Mouse (Mus musculus): ENCODE results near the gene Slc4a10. TPM values are rescaled to one million over a fixed set of nuclear protein-coding genes. Genes with fewer than 3 reads are reported as not detected.

The Slc4a10 gene
- total RNA-seq, 2 experiments from 2014 or later, result not detected

DNA sequence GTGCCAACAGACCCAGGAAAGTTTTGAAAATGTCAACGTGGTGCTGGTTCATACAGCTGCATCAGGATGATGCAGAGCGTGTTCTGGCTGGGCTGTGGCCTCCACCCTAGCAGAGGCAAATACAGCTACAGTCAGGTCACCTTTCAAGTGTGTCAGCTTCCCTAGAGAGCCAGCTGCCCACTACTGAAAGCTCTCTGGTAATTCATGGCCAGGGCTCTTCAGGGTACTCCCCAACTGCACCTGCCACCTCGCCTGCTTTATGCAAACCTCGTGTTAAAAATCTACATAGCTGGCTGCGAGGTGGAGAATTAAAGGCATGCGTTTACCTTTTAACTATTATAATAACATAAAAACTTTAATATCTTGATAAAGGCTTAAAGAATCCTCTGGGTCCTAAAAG is 298.1 kb downstream of the Slc4a10 start:
- no peak for DNase-seq
- intact Hi-C loops (cut with DNase I), result no loop called here

DNA sequence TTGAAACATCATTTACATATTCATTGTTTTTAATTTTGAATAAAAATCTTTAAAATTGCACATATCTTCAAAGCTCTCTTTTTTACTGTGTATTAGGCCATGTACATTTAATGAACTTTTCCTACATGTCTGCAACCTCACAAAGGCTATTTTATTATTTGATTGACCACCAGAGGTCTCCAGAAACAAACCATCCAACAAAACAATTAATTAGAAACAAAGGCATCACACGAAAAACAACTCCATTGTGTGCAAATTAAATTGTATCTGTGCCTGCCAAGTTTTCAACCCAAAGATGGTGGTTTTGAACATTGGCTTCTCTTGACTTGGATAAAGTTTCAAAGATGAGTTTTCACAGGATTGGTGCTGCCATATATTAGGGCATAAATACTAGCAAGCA is 300.5 kb downstream of the Slc4a10 start:
- no peak for DNase-seq
- intact Hi-C loops (cut with DNase I), result loop anchor here (5.0 kb wide), 1 partner anchor 281 kb away; no protein-coding TSS in a partner anchor

DNA sequence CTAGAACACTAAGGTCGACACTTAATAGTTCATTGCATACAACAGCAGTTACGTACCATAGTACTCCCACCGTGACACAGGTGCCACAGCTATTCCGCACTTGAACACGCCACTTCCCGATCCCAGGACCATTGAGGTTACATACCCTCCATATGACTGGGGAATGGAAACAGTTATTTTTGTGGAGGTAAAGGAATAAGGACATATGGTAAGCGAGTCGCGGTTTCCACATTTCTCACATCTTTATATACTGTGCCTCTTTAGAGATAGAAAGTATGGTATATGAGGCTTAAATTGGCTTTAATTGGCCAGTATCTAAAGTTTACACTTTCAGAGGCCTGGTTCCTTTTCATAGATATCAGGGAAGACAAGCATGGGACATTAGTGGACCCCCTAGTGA is 301.5 kb downstream of the Slc4a10 start:
- intact Hi-C loops (cut with DNase I), result loop anchor here (1.0 to 5.0 kb wide), 2 partner anchors 111 to 280 kb away; no protein-coding TSS in a partner anchor
- DNase-seq, result no peak

DNA sequence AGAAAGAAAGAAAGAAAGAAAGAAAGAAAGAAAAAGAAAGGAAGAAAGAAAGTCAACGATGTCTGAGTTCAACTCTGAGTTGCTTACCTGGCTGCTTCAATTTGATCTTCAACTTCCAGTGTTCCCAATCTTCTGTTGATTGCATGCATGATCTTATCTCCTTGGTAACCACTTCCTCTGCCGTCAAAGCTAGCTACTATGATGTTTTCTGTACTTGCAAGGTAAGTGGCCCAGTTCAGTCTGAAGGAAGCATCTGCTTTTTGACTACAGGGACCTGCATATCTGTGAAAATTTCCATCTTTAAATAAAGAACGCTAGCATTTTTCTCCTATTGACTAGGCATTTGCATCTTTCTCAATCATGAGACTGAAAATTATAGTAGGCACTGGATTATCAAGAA is 305.8 kb downstream of the Slc4a10 start:
- no peak for DNase-seq
- intact Hi-C loops (cut with DNase I), result no loop called here

DNA sequence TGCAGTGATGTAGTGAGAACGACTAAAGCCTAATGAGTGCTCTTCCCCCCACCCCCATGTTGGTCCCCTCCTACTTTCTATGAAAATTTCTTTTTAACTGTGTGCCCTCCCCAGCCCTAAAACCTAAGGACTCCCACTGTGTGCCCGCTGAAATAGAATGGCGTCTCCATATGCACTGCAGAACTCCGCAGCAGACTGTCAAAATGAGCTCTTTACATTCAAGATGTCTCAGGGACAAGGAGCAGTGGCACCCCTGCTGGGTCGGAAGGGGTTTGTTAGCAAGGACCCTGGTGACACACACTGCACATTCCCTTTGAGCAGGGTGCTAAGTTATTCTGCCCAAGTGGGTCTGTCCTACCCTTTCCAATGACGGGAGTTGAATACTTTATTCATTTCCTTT is 309.5 kb downstream of the Slc4a10 start:
- intact Hi-C loops (cut with DNase I), result no loop called here
- DNase-seq, result no peak

DNA sequence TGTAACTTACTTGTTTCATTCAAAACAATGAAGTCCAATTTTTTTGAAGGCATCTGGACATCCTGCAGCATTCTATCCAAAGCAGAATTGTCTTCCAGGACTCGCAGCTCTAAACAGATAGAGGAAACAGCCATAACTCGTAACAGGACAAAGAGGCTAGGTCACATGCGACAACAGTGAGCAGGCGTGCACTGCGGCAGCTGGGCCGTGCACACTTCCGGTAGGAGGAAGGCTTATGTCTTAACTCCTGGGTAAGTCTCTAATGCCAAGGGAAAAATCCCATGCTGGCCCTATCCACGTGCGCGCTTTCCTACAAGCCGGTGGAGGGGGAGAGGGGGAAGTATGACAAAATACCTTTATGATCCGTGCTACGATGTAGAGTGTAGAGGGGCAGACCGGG is 310.3 kb downstream of the Slc4a10 start:
- DNase-seq, result no peak
- intact Hi-C loops (cut with DNase I), result no loop called here

DNA sequence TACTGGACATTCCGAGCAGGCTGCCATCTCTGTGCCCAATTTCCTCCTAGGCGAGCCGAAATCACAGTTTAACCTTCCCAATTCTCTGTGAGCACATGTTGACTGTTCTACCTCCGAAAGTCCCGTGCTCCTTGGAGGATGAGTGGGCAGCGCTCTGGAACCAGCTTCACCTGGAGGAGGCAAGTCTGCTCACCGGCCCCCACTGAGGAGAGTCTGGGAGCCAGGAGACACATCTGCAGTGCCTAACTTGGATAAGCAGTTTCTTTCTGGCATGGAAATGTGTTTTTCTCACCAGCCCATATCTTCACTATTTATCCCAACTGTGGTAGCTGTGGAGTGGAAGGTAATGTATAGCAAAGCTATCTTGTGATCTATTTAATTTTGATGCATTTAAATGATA is 311.0 kb downstream of the Slc4a10 start:
- no peak for DNase-seq
- intact Hi-C loops (cut with DNase I), result no loop called here

DNA sequence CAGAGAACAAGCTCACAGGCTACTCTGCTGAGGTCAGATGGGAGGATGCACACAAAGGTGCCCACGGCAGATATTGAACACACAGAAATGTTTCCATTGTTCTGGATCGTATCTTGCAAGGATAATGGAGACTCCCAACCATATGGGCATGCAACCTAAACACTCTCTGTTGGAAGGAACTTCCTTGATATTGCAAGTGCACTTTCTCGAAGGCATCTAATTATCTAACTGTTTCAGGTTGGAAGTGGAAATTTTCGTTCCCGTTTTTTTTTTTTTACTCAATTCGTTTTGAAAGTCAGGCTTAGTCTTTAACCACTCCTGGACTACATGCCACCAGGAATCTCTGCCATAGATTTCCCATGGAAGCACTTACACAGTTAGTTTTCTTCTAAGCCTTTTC is 314.6 kb downstream of the Slc4a10 start:
- no peak for DNase-seq
- intact Hi-C loops (cut with DNase I), result no loop called here

DNA sequence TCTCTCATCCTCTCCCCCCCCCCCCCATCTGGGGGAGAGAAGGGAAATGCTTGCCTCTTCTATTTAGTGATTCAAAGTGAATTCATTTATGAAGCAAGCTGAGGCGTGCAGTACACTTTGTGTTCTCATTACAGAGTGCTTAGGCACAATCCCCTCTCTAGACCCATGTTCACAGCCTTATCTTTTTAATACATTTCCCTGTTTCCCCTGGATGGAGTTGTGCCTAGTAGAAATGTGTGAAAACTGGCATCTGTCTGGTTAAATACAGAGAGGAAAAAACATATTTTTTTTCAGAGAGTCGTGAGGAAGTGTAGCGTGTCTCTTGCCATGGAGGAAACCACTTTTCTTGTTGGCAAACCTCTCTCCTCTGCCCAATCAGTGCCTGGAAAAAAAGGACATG is 315.3 kb downstream of the Slc4a10 start:
- no peak for DNase-seq
- intact Hi-C loops (cut with DNase I), result no loop called here

DNA sequence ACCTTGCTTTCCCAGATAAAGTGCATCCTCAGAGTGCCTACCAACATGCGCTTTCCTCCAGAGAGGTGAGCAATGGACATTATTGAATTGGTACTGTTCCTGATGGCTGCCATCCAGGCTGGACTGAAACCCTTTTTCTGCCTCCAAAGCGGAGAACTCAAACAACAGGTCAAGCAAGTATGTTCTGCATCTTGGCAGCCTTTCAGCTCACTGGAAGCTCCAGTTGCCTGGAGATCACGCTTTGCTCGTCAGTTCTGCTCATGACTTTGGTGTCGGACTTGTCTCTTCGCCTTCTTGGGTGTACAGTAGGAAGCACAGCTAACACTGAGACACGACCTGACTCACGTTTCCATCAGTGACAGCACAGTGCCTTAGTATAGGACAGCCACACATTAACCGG is 315.9 kb downstream of the Slc4a10 start:
- DNase-seq, result no peak
- intact Hi-C loops (cut with DNase I), result no loop called here

DNA sequence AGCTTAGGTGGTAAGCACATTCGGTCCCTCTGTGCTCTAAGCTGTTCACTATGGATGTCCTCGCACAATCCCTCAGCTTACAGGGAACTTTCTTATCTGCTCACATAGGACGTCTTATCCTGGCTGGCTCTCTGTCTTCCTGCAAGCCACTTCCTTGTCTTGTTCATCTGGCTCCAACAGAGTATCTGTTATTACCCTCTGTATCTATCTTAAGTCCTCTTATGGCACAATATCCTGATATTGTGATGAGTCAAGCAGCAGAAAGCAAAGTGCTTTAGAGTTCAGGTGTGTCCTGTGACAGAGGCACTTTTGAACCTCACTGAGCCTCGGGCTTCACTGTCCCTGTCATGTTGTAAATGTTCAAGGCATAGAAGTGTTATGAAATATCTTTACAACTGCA is 317.3 kb downstream of the Slc4a10 start:
- no peak for DNase-seq
- intact Hi-C loops (cut with DNase I), result no loop called here

DNA sequence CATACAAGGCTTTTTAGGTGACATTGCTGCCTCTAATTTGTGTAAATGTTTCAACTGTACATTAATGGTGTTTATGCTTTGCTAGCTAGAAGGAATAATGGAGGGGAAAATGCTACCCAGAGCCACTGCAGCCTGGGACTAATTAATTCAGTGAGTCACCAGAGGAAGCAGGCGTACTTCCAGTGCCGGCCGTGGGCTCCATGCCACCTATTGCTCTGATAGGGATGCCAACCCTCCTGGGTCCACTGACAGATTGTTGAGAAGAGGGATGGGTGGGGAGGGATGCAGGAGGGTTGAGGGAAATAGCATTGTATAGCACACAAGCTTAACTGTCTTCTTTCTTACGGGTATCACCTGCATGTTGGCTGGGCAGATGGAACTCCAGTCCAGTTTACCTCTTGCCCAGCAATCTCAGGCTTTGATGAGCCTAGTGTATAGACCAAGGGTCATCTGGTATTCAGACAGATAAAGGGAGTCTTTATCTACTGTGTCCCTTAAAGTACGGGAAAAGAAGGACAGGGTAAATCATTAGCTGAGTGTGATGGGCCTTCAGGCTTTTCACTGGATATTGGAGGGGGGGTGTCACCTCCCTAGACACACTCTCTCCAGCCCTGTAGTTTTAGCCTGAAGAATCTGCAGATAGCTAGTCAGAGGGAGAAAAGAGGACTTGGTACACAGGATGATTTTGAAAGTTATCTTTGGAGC is 322.2 kb downstream of the Slc4a10 start:
- no peak for DNase-seq
- intact Hi-C loops (cut with DNase I), result no loop called here

DNA sequence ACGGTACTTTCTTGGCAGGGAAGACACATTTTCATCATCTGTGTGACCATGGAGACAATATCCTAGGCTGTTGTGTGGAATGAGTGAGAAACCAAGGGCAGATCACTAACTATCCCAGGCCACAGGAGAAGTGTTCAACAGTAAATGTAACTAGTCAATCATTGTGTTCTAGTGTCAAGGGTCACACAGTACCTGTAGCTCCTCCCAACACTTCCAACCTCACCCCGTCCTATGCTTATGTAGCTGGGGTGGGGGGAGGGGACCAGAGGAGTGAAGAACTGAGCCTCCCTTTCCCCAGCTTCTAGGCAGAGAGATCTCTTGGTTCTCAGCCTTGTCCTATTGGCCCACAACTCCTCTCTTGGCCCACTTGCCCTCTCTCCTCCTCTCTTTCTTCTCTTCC is 323.8 kb downstream of the Slc4a10 start:
- intact Hi-C loops (cut with DNase I), result no loop called here
- DNase-seq, result no peak

DNA sequence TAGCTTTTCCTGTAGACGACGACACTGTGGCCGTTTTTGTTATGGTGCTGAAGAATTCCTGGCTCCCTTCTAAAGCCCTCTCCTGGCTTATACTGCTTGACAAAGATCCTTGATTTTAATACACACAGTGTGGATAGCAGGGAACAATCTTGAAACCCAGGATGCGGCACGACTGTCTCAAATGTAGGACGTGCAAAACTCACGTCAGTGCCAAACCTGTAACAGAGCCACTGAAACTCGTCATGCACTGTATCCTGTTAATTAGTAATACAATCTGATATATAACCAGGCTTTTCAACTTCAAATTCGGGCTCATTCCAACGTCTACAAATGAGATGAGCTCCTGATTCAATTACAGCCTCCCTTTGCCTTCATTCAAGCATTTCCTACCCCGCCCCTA is 327.4 kb downstream of the Slc4a10 start:
- no peak for DNase-seq
- intact Hi-C loops (cut with DNase I), result no loop called here

Other genes starting within 250 kb of the Slc4a10 start
- under 1 TPM in 1 of 2 experiments, not detected in 1; 0.11 TPM for gene Tbr1, start 243.5 kb upstream of the Slc4a10 start, total RNA-seq (2021)